Mouse (Mus musculus) heart, postnatal 0 days (tissue): ENCODE data around the gene St8sia1.

Experiments
- CTCF ChIP-seq: IDR thresholded peaks from 2 replicates; pipeline ENCODE4 v1.5.1; 2016; ENCODE audit warnings: antibody characterized with exemption, control low read depth, low read depth
- EP300 ChIP-seq: IDR thresholded peaks from 2 replicates; pipeline ENCODE4 v1.6.1; 2016; ENCODE audit warnings: antibody characterized with exemption, low read depth

- TF ChIP-seq CTCF: no peak
- TF ChIP-seq EP300: no peak
Measured at GRCm38 (mm10) chr6:142834911-142835310, 129.3 kb downstream of the St8sia1 start.
